Mouse (Mus musculus) liver, embryonic 15.5 days (tissue): ENCODE measurements around the gene Atxn3. TPM values are rescaled to one million over a fixed set of nuclear protein-coding genes. Genes with fewer than 3 reads are reported as not detected.

ENCODE experiments used
- ATAC-seq: fragments of 200-750 bp; cut with Nextera tagmentation; 2 replicates; pipeline ENCODE4 v1.8.0; 2017; ENCODE audit warnings: moderate number of reproducible peaks, mild to moderate bottlenecking, moderate library complexity; ENCODE audit not compliant: insufficient read depth
- H3K27ac ChIP-seq: fragments of 300-500 bp; sonication (generic); replicated peaks from 2 replicates; pipeline ENCODE4 v1.5.1; 2015; ENCODE audit warnings: mild to moderate bottlenecking, inconsistent platforms
- H3K27me3 ChIP-seq: fragments of 300-500 bp; sonication (generic); 2 replicates; pipeline ENCODE4 v1.6.1; 2015; ENCODE audit warnings: mild to moderate bottlenecking, inconsistent platforms
- H3K36me3 ChIP-seq: fragments of 300-500 bp; sonication (generic); replicated peaks from 2 replicates; pipeline ENCODE4 v1.6.1; 2015; ENCODE audit warnings: moderate library complexity, mild to moderate bottlenecking, inconsistent platforms
- H3K4me1 ChIP-seq: fragments of 300-500 bp; sonication (generic); replicated peaks from 2 replicates; pipeline ENCODE4 v1.6.1; 2015; ENCODE audit warnings: inconsistent platforms
- H3K4me2 ChIP-seq: fragments of 300-500 bp; sonication (generic); 2 replicates; pipeline ENCODE4 v1.6.1; 2015; ENCODE audit warnings: moderate library complexity, mild to moderate bottlenecking, inconsistent platforms
- H3K4me3 ChIP-seq: fragments of 300-500 bp; sonication (generic); replicated peaks from 2 replicates; pipeline ENCODE4 v1.5.1; 2015; ENCODE audit warnings: mild to moderate bottlenecking, inconsistent platforms
- H3K9ac ChIP-seq: fragments of 300-500 bp; sonication (generic); 2 replicates; pipeline ENCODE4 v1.6.1; 2015; ENCODE audit warnings: moderate library complexity, mild to moderate bottlenecking, inconsistent platforms
- H3K9me3 ChIP-seq: fragments of 300-500 bp; sonication (generic); replicated peaks from 2 replicates; pipeline ENCODE4 v1.6.1; 2016; ENCODE audit warnings: inconsistent platforms
- WGBS: fragments of 180-500 bp; shearing (Covaris S2); methylation state at CpG from one replicate; pipeline ENCODE4 v1.1.7; 2015; ENCODE audit warnings: mixed read lengths; ENCODE audit not compliant: insufficient replicate concordance; 5-methylcytosine and 5-hydroxymethylcytosine counted together
- polyA plus RNA-seq: library from polyadenylated mRNA; unstranded; fragments of >200 nt; fragmentation: Nextera tagmentation; extraction: Ambion mirVana; gene quantifications from 2 replicates; pipeline ENCODE4 v1.2.1, GENCODE M21; 2015

Gene Atxn3
- polyA plus RNA-seq, 1 experiment from 2014 or later = 10.5 TPM

DNA sequence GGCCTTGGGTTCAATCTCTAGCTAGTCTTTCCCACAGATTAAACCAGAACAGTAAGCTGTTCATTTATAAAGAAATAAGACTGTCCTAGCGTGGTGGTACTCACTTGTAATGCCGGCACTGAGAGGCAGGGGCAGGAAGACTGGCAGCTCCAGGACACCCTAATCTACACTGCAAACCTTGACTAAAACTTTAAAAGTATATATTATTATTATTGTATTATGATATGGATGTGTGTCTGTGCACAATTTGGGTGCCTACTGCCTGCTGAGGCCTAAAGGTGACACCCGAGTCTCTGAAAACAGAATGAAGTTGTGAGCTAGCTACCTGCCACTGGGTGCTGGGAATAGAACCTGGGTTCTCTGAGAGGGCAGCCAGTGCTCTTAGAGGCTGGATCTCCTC is 46.7 kb downstream of the Atxn3 start:
- ATAC-seq = no peak
- Histone ChIP-seq H3K27ac (no peak overlapping the region), H3K9ac (peak overlapping the region; percentile 89; the same call in 1 of the 2 replicates), H3K4me2 (peak overlapping the region; percentile 89), H3K4me3 (peak overlapping the region; percentile 93), H3K27me3 (no peaks in the 10 kb centered on the region), H3K9me3 (no peaks in the 10 kb centered on the region), H3K4me1 (peaks cover 24% of the 10 kb centered on the region), H3K36me3 (peaks cover 17% of the 10 kb centered on the region)
- WGBS = 76% methylated on average over 3 of the region's 3 CpGs

DNA sequence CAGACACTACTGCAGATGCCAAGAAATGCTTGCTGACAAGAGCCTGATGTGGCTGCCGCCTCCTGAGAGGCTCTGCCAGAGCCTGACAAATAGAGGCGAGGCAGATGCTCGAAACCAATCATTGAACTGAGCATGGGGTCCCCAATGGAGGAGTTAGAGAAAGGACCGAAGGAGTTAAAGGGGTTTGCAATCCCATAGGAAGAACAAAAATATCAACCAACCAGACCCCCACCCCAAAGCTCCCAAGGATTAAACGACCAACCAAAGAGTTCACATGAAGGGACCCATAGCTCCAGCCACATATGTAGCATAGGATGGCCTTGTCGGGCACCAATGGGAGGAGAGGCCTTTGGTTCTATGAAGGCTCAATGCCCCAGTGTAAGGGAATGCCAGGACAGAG is 47.7 kb downstream of the Atxn3 start:
- Histone ChIP-seq H3K9me3 (no peaks in the 10 kb centered on the region), H3K4me2 (no peak overlapping the region), H3K27me3 (no peaks in the 10 kb centered on the region), H3K9ac (no peak overlapping the region), H3K36me3 (peaks cover 17% of the 10 kb centered on the region), H3K27ac (no peak overlapping the region), H3K4me1 (peaks cover 24% of the 10 kb centered on the region), H3K4me3 (no peak overlapping the region)
- ATAC-seq = no peak
- 85% methylated on average over 6 of the region's 6 CpGs for WGBS

DNA sequence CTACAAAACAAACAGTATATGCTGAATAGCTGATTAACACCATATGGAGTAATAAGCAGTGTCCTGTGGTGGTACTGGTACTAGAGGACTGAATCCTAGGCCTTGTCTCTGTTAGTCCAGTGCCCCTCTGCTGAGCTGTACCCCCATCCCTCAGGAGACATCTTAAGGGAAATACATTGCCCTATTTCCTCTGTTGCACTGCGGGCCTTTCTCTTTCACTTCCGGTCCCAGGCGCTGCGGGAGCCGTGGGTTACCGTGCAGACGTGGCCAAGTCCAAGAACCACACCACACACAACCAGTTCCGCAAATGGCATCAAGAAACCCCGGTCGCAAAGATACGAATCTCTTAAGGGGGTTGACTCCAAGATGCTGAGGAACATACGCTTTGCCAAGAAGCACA is 52.2 kb downstream of the Atxn3 start:
- WGBS = 56% methylated on average over 12 of the region's 12 CpGs
- Histone ChIP-seq H3K9ac (no peak overlapping the region), H3K27me3 (no peaks in the 10 kb centered on the region), H3K27ac (no peak overlapping the region), H3K36me3 (peaks cover 31% of the 10 kb centered on the region), H3K9me3 (no peaks in the 10 kb centered on the region), H3K4me1 (no peaks in the 10 kb centered on the region; the same call in 1 of the 2 replicates), H3K4me2 (no peak overlapping the region), H3K4me3 (no peak overlapping the region)
- no peak for ATAC-seq

DNA sequence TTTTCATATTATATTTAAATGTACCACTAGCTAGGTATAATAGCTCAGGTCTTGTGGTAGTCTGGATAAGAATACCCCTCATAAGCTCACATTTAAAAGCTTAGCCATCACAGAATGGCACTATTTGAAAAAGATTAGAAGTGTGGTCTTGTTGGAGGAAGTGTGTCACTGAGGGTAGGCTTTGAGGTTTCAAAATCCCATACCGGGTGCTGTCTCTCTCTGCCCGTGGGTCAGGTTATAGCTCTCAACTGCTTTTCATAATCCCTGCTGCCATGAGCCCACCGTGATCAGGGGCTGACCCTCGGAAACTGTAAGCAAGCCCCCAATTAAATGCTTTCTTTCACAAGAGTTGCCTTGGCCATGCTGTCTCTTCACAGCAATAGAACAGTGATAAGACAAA is 53.1 kb downstream of the Atxn3 start:
- Histone ChIP-seq H3K9ac (no peak overlapping the region), H3K9me3 (no peaks in the 10 kb centered on the region), H3K4me3 (no peak overlapping the region), H3K4me2 (no peak overlapping the region), H3K4me1 (no peaks in the 10 kb centered on the region), H3K27ac (no peak overlapping the region), H3K36me3 (peaks cover 33% of the 10 kb centered on the region), H3K27me3 (no peaks in the 10 kb centered on the region)
- ATAC-seq = no peak
- WGBS = 54% methylated on average over 4 of the region's 4 CpGs

DNA sequence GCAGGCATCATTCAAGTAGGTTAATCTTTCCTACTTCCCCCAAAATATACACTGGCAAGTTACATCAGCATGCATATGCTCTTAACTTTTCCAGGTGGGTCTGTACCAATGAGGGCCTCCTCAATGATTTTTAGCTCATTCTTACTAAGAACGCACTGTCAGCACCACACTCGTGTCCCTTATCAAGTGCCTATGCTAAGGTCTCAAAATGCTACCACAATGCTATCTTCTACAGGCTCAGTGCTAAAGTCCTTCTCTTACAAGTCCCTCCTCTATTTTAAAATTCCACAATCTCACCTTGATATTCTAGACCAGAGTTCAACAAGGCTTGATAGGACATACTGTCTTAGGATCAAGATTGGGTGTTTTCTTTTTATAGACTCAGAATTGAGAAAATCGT is 53.9 kb downstream of the Atxn3 start:
- Histone ChIP-seq H3K4me1 (no peaks in the 10 kb centered on the region), H3K9ac (no peak overlapping the region), H3K4me2 (no peak overlapping the region), H3K27me3 (no peaks in the 10 kb centered on the region), H3K4me3 (no peak overlapping the region), H3K27ac (no peak overlapping the region), H3K9me3 (no peaks in the 10 kb centered on the region), H3K36me3 (peaks cover 32% of the 10 kb centered on the region)
- ATAC-seq = no peak
- WGBS = 65% methylated on average over 3 of the region's 3 CpGs

DNA sequence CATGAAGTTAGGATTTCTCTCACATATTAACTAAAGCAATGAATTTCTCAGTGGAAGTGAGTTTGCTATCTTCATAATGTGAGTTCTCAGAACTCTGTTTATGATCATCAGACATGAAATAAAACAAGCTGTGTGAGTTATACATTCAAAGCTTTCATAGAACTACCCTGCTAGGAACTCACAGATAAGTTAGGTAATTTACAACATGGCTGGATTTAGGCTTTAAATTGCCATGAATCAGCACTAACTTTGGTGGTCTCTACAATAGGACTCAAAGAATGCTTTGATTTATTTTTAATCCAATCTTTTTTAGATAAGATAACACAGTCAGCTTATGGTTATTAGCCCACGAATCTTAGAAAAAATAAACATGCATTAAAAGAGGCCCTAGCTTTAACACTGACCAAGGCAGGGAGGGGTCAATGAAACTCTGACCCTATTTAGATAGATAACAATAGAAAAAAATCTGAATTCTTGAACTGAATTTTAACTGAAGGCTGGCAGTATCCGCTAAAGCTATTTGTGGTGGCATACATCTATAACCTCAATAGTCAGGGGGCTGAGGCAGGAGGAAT is 58.3 kb downstream of the Atxn3 start:
- Histone ChIP-seq H3K9ac (no peak overlapping the region), H3K4me3 (no peak overlapping the region), H3K4me1 (no peaks in the 10 kb centered on the region), H3K4me2 (no peak overlapping the region), H3K9me3 (no peaks in the 10 kb centered on the region), H3K27ac (no peak overlapping the region), H3K27me3 (no peaks in the 10 kb centered on the region), H3K36me3 (peaks cover 26% of the 10 kb centered on the region)
- 58% methylated on average over 2 of the region's 2 CpGs for WGBS
- ATAC-seq = no peak

DNA sequence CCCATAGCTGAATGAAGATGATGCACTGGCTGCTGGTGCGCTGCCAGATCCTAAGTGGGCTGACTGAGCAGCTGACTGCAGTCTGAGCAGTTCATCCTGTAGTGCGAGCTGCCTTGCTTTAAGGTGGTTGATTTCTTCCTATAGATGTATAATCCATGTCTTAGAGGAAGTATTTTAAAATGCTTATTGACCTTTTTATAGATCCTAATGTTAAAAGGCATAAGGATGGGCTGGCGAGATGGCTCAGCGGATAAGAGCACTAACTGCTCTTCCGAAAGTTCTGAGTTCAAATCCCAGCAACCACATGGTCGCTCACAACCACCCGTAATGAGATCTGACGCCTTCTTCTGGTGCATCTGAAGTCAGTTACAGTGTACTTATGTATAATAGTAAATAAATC is 59.1 kb downstream of the Atxn3 start:
- Histone ChIP-seq H3K9me3 (no peaks in the 10 kb centered on the region), H3K4me1 (no peaks in the 10 kb centered on the region), H3K27me3 (no peaks in the 10 kb centered on the region), H3K27ac (no peak overlapping the region), H3K36me3 (peaks cover 21% of the 10 kb centered on the region), H3K4me2 (no peak overlapping the region), H3K4me3 (no peak overlapping the region), H3K9ac (no peak overlapping the region)
- WGBS = 86% methylated on average over 8 of the region's 8 CpGs
- ATAC-seq = no peak

DNA sequence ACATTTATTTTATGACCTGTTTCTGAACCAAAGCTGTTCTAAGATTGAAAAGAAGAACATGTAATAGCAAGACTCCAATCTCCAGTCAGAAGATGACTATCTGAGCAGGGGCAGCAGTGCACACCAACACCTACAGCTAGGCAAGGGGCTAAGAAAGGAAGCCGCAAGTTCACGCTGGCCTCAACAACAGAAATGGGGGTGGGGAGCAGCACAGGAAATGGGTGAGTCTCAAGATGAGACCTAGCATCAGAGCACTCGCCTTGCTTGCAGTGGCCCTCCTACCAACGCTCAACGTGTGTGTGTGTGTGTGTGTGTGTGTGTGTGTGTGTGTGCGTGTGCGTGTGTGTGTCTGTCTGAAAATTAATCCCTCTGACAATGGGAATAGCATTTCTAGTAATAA is 60.9 kb downstream of the Atxn3 start:
- Histone ChIP-seq H3K36me3 (peaks cover 27% of the 10 kb centered on the region), H3K4me3 (no peak overlapping the region), H3K4me2 (no peak overlapping the region), H3K27me3 (no peaks in the 10 kb centered on the region), H3K9ac (no peak overlapping the region), H3K27ac (no peak overlapping the region), H3K9me3 (no peaks in the 10 kb centered on the region), H3K4me1 (no peaks in the 10 kb centered on the region)
- no peak for ATAC-seq
- 40% methylated on average over 7 of the region's 7 CpGs for WGBS

DNA sequence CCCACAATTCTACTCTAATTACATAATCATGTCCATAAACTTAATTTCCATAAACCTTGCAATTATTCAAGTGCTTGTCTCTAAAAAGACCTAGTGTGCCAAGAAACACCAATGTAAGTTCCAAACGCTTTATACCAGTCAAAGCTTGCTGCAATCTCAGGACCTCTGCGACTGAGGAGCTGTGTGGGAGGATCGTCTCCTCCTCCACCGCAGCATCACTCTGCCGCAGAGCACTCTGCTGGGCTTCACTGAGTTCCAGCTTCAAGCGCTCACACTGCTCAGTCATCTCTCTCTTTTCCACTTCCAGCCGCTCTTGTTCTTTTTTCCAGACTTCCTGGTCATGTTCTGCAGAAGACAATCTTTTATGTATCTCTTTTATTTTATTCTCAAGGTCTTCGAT is 64.8 kb downstream of the Atxn3 start:
- Histone ChIP-seq H3K9me3 (no peaks in the 10 kb centered on the region), H3K36me3 (peaks cover 32% of the 10 kb centered on the region), H3K27ac (no peak overlapping the region), H3K4me2 (no peak overlapping the region), H3K9ac (no peak overlapping the region), H3K4me1 (no peaks in the 10 kb centered on the region), H3K4me3 (no peak overlapping the region), H3K27me3 (no peaks in the 10 kb centered on the region)
- WGBS = 82% methylated on average over 8 of the region's 8 CpGs
- ATAC-seq = no peak

DNA sequence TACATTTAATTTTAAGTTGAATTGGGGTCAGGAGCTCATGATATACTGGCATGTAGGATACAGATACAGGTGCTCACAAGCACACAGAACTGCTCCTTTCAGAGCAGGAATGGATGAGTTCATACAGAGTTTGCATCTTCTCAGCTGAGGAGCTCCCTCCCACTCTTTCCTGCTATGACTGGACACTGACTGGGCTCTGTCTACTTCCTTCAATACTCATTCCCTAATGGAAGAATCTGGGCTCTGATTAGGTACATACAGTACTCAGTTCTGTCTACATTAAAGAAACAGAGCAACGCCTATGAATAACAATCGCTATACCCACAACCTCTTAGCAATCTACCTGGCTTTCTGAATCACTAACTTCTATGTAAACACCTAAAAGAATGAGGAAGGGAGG is 65.2 kb downstream of the Atxn3 start:
- 90% methylated on average over 2 of the region's 2 CpGs for WGBS
- Histone ChIP-seq H3K4me2 (no peak overlapping the region), H3K4me3 (no peak overlapping the region), H3K36me3 (peaks cover 32% of the 10 kb centered on the region), H3K4me1 (no peaks in the 10 kb centered on the region), H3K9me3 (no peaks in the 10 kb centered on the region), H3K9ac (no peak overlapping the region), H3K27ac (no peak overlapping the region), H3K27me3 (no peaks in the 10 kb centered on the region)
- ATAC-seq = no peak

DNA sequence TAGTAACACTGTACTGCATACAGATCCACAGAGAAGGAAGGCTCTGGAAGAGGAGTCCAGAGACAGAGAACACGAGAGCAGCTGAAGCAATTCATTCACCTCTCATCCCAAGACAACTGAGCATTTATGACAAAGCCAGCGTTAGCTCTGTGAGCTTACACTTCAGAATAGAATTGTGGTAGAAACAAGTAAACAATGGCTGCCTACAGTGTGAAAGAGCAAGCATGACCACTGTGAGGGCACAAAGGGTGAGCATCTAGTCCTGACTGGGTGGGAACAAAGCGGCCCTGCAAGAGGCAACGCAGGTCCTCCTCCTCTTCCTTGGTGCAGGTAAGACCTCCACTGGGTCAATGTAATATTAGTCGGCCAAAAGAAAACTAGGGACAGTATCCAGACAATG is 67.0 kb downstream of the Atxn3 start:
- no peaks in the 10 kb centered on the region for H3K4me1 ChIP-seq
- no peaks in the 10 kb centered on the region for H3K27me3 ChIP-seq
- H3K4me2 ChIP-seq = no peak overlapping the region
- H3K9me3 ChIP-seq = no peaks in the 10 kb centered on the region
- 77% methylated on average over 5 of the region's 5 CpGs for WGBS
- no peak overlapping the region for H3K9ac ChIP-seq
- peaks cover 41% of the 10 kb centered on the region for H3K36me3 ChIP-seq
- H3K4me3 ChIP-seq = no peak overlapping the region
- H3K27ac ChIP-seq = no peak overlapping the region
- ATAC-seq = no peak

DNA sequence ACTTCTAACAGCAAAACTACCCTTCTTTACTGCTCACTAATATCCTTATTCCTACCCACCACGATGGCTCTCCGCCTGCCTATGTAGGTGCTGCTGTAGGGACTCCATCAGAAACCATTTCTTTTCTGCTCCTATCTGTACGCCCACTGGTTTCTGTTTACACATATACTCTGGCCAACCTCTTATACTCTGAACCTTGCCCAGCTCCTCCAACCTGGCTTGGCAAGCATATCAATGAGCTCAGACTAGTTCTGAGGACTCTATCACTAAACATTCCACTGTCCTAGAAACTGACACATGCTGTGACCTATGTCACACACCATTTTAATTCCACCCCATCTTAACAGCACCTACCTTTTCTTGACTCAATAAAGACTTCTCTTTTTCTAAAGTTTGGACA is 68.7 kb downstream of the Atxn3 start:
- no peak overlapping the region for H3K27ac ChIP-seq
- H3K9me3 ChIP-seq = no peaks in the 10 kb centered on the region
- H3K36me3 ChIP-seq = peaks cover 56% of the 10 kb centered on the region
- H3K4me2 ChIP-seq = no peak overlapping the region
- no peak overlapping the region for H3K4me3 ChIP-seq
- peak; percentile 54 for ATAC-seq
- no peaks in the 10 kb centered on the region for H3K4me1 ChIP-seq
- no peaks in the 10 kb centered on the region for H3K27me3 ChIP-seq
- H3K9ac ChIP-seq = no peak overlapping the region
- 72% methylated on average over 3 of the region's 3 CpGs for WGBS
